Mouse (Mus musculus) liver, adult 2 months (tissue): ENCODE data around the gene Gm10160.

Experiments
- CTCF ChIP-seq: fragments of 200-500 bp; IDR thresholded peaks from 2 replicates; pipeline ENCODE4 v1.5.1; 2011; ENCODE audit warnings: low read depth, low read length, control low read depth
- POLR2A ChIP-seq: fragments of 200-500 bp; IDR thresholded peaks from 2 replicates; pipeline ENCODE4 v1.6.1; 2011; ENCODE audit warnings: low read length, control low read depth; ENCODE audit not compliant: insufficient read depth; ENCODE audit errors: extremely low read depth

DNA sequence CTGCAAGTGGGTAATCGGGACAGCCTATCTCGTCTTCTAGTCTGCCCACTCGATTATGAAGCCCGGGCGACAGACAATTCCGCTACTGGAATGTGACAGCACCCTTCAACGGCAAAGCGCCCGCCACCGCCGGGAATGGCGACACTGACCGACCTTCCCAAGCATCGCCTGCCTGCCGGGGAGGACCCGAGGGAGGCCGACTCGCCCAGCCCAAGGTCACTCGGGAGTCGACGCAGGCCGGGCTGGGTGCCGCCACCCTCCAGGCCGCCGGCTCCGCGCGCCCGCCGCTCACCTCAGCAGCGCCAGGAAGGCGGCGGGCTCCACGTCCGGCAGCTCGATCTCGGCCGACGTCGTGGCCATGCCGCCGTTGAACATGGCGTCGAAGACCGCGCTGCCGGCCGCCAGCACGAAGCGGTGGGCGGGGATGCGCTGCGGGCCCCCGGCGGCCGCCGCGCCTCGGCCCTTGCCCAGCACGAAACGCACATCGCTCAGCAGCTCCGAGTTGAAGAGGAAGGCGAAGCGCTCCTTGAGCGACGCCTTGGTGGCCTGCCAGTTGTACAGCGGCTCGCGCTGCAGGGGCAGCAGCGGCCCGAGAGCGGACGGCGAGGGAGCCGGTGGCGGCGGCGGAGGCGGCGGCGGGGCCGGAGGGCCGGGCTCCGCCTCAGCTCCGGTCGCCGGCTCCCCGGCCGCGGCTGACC, 26.8 kb downstream of the Gm10160 start:
- TF ChIP-seq CTCF = no peak
- no peak for TF ChIP-seq POLR2A
